Mouse (Mus musculus) hindbrain, postnatal 0 days (tissue): ENCODE data around the gene Cyp4a10. TPM values are rescaled to one million over a fixed set of nuclear protein-coding genes. Genes with fewer than 3 reads are reported as not detected.
"Not testable (repeated sequence)": the region's sequence is repeated elsewhere in the genome, so short reads cannot be mapped to it uniquely, and the experiment has no call there.

ENCODE experiments used
- ATAC-seq: fragments of 200-750 bp; cut with Nextera tagmentation; 2 replicates; pipeline ENCODE4 v1.8.0; 2017; ENCODE audit warnings: mild to moderate bottlenecking, moderate TSS enrichment, moderate library complexity
- DNase-seq: peaks from one replicate; pipeline ENCODE4 v3.0.0-alpha.2; 2015; ENCODE audit warnings: low spot score
- H3K27ac ChIP-seq: fragments of 300-500 bp; sonication (generic); 2 replicates; pipeline ENCODE4 v1.5.1; 2014; ENCODE audit warnings: mild to moderate bottlenecking
- H3K27me3 ChIP-seq: fragments of 300-500 bp; sonication (generic); 2 replicates; pipeline ENCODE4 v1.6.1; 2014; ENCODE audit warnings: low read length, mixed read lengths; ENCODE audit not compliant: insufficient read depth
- H3K36me3 ChIP-seq: fragments of 300-500 bp; sonication (generic); 2 replicates; pipeline ENCODE4 v1.6.1; 2014; ENCODE audit warnings: low read length, mixed read lengths; ENCODE audit not compliant: insufficient read depth
- H3K4me1 ChIP-seq: fragments of 300-500 bp; sonication (generic); 2 replicates; pipeline ENCODE4 v1.6.1; 2014; ENCODE audit warnings: antibody characterized with exemption, low read length, mixed read lengths; ENCODE audit not compliant: insufficient read depth
- H3K4me2 ChIP-seq: fragments of 300-500 bp; sonication (generic); 2 replicates; pipeline ENCODE4 v1.6.1; 2014; ENCODE audit warnings: low read depth, mild to moderate bottlenecking, low read length, moderate library complexity, mixed read lengths
- H3K4me3 ChIP-seq: fragments of 300-500 bp; sonication (generic); 2 replicates; pipeline ENCODE4 v1.5.1; 2014; ENCODE audit warnings: low read length
- H3K9ac ChIP-seq: fragments of 300-500 bp; sonication (generic); replicated peaks from 2 replicates; pipeline ENCODE4 v1.6.1; 2014; ENCODE audit warnings: mild to moderate bottlenecking, low read length, moderate library complexity, mixed read lengths
- H3K9me3 ChIP-seq: fragments of 300-500 bp; sonication (generic); 2 replicates; pipeline ENCODE4 v1.6.1; 2016; ENCODE audit warnings: low read length, mixed read lengths
- CTCF ChIP-seq: IDR thresholded peaks from 2 replicates; pipeline ENCODE4 v1.5.1; 2016; ENCODE audit warnings: antibody characterized with exemption, control low read depth, low read depth
- WGBS: fragments of 180-500 bp; shearing (Covaris S2); extraction: QIAGEN DNeasy Blood & Tissue Kit; methylation state at CpG from one replicate; pipeline ENCODE4 v1.1.7; 2014; 5-methylcytosine and 5-hydroxymethylcytosine counted together
- polyA plus RNA-seq: library from polyadenylated mRNA; unstranded; fragments of >200 nt; fragmentation: Nextera tagmentation; extraction: Ambion mirVana; gene quantifications from 2 replicates; pipeline ENCODE4 v1.2.1, GENCODE M21; 2015
- total RNA-seq: library from RNA; depleted of rRNA; stranded (reverse); fragments of >200 nt; gene quantifications from 2 replicates; pipeline ENCODE4 v1.2.3, GENCODE M21; 2014; rRNA removed

Cyp4a10 gene
- total RNA-seq (not detected in 2 replicates), polyA plus RNA-seq (not detected in 2 replicates)

DNA sequence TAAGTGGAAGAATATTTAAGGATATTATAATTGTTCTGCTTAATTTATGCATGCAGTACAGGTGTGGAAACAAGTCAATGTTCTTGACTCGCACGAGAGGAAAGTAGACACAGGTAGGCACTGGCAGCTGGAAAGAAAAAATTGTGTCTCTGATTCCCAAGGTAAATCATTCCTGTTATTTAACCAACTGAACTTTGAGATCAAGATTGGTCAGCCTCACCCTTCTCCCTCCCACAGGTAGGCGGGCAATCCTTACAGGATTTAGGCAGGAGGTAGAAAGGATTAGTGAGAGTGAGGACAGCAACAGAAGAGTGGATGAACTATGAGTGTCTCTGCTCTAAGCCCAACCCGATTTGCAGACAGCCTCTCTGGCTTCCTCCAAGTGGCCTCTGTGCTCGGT lies at the start of gene Cyp4a10:
Cyp4a10 (plus strand) TSS at position 265 of the 400 bp plus-strand sequence.
- not testable (repeated sequence) for H3K4me1 ChIP-seq, H3K9ac ChIP-seq, H3K4me2 ChIP-seq, H3K27ac ChIP-seq, H3K27me3 ChIP-seq, DNase-seq, H3K36me3 ChIP-seq, ATAC-seq, H3K9me3 ChIP-seq, H3K4me3 ChIP-seq
- WGBS = 83% methylated on average over 5 of the region's 5 CpGs

GRCm38 (mm10) chr4:115473585-115473984 lies 44.5 kb upstream of the Cyp4a10 start:
- H3K27me3 ChIP-seq, H3K4me1 ChIP-seq, ATAC-seq, H3K36me3 ChIP-seq, DNase-seq, H3K4me3 ChIP-seq, H3K9me3 ChIP-seq, H3K27ac ChIP-seq, H3K4me2 ChIP-seq, H3K9ac ChIP-seq: not testable (repeated sequence)
- 87% methylated on average over 3 of the region's 3 CpGs for WGBS

DNA sequence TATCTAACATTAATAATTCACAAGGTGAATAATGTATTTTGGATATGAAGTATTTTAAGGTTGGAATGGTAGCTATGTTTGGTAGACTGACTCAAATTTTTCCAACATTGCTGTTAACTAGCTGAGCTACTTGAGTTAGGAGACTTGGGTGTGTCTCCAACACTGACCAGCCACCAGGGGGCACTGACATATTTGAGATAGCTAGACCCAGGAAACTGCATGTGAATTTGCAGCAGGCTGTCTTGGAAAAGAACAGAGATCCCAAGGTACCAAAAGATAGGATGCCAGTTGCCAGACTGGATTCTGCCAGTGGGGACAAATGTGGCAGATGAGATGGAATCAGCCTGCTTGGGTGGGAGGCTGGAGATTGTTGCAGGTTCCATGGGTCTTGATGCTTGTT lies 42.0 kb upstream of the Cyp4a10 start:
- ATAC-seq, H3K9me3 ChIP-seq, H3K36me3 ChIP-seq, H3K4me2 ChIP-seq, H3K4me1 ChIP-seq, H3K27me3 ChIP-seq, H3K27ac ChIP-seq, DNase-seq, H3K9ac ChIP-seq, H3K4me3 ChIP-seq: not testable (repeated sequence)
- TF ChIP-seq CTCF = peak; percentile 32

DNA sequence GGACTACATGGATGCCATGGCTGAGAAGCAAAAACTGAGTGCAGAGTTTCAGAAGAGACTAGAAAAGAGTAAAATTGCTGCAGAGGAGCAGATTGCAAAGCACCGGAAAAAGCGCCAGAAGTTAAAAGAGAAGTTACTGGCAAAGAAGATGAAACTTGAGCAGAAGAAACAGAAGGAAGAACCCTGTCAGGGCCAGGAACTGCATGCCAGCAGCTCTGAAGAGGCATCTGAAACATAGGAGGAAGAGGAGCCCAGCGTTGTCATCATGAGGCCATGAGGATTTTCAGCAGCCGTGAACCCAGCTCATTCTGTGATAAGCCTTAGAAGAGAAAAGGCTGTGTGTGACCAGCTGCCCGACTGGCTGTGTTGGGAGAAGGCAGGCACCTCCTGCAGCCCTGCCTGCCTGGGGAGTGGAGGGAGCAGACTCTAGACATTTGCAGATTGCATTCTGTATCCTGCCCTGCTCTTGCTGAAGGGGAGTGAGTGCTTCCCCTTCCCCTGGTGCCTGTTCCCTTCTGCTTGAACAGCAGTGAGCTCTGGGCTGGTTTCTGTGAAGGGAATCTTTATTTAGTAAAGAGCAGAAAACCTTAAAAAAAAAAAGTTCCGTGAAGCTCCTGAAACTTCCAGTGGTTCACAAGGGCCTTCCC lies 36.9 kb upstream of the Cyp4a10 start:
- Histone ChIP-seq H3K9me3 (no peaks in the 10 kb centered on the region), H3K4me2 (no peak overlapping the region), H3K36me3 (no peaks in the 10 kb centered on the region), H3K9ac (no peak overlapping the region), H3K27ac (no peak overlapping the region), H3K4me1 (no peaks in the 10 kb centered on the region), H3K4me3 (no peak overlapping the region), H3K27me3 (no peaks in the 10 kb centered on the region)
- no peak for TF ChIP-seq CTCF
- DNase-seq (no peak), ATAC-seq (no peak)
- 77% methylated on average over 6 of the region's 6 CpGs for WGBS

DNA sequence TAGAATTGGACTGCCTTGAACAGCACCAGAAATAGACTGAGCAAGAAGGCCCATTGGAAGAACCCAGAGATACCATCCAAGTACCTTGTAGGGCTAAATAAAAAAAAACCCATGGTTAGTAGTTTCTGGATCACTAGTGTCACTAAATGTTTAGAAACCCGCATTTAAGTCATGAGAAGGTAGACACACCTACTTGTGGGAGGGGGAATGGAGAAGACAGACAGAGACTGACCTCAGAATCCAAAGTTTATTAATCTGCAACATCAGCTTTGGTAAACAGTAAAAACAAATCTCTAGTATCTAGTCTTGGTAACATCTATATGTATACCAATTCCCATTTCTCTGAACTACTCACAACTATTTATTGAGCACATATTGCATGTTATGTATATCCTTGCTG lies 22.1 kb upstream of the Cyp4a10 start, which contains the start of gene Cyp4a14:
Cyp4a14 (minus strand) TSS at position 142 of the 400 bp plus-strand sequence.
- Histone ChIP-seq H3K9ac (no peak within 1 kb of the TSS), H3K36me3 (no peaks in the 10 kb centered on the region), H3K4me3 (no peak within 1 kb of the TSS), H3K4me2 (no peak within 1 kb of the TSS), H3K27me3 (no peaks in the 10 kb centered on the region), H3K9me3 (no peaks in the 10 kb centered on the region), H3K27ac (no peak within 1 kb of the TSS), H3K4me1 (no peaks in the 10 kb centered on the region)
- 86% methylated on average over 1 of the region's 1 CpGs for WGBS
- no peak for ATAC-seq
- no peak for DNase-seq
- TF ChIP-seq CTCF = no peak

DNA sequence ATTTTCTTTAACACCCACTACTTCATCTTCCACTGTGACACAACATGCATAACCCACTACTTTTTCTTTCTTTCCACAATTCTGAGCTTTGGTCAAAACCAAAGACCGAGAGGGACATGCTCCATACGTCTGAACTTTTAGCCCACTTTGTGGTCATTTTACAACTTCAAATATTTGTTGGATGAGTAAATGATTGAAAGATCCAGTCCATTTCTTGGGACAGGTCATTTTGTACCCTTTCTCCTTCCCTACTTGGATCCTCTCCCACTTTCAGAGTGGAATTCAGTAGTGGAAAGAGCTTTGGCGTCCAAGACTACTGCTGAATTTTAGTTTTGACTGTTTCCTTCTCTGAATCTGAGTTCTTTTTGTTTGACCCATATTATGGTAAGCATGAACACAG lies 20.6 kb upstream of the Cyp4a10 start:
- Histone ChIP-seq H3K27ac (no peak overlapping the region), H3K4me2 (no peak overlapping the region), H3K4me3 (no peak overlapping the region), H3K9me3 (no peaks in the 10 kb centered on the region), H3K4me1 (no peaks in the 10 kb centered on the region), H3K36me3 (no peaks in the 10 kb centered on the region), H3K27me3 (no peaks in the 10 kb centered on the region), H3K9ac (no peak overlapping the region)
- TF ChIP-seq CTCF = no peak
- no peak for ATAC-seq
- WGBS = 90% methylated on average over 3 of the region's 3 CpGs
- no peak for DNase-seq

GRCm38 (mm10) chr4:115513964-115514363 lies 4.1 kb upstream of the Cyp4a10 start:
- H3K27ac ChIP-seq, H3K36me3 ChIP-seq, H3K4me2 ChIP-seq, ATAC-seq, H3K4me1 ChIP-seq, H3K9me3 ChIP-seq, H3K4me3 ChIP-seq, DNase-seq, H3K9ac ChIP-seq, H3K27me3 ChIP-seq: not testable (repeated sequence)
